13 mouse cellular contexts compared by ENCODE assay signal in genomic region chr9:41532290-41532689, GRCm38 (mm10).
DNase-seq lines count a peak whose midpoint lies in the region; ATAC-seq and TF ChIP-seq lines count a peak whose summit lies in the region.
"Had no signal": no experiment of that assay in that cellular context is flagged by ENCODE, and none has a peak within 500 bp of the region (broad histone marks: within the 10 kb centered on the region; RNA-seq: fewer than 3 reads in every experiment).

No protein-coding gene starts in this region.

- no peak for DNase-seq in intestine, embryonic 14.5 days (ENCODE audit: low spot score)
- no peak for DNase-seq in liver, postnatal 0 days
- DNase-seq in B cell, adult 2 months, result no peak
- DNase-seq: adrenal gland, postnatal 36 days; cerebellum, postnatal 25 days had no signal

- WGBS in intestine, embryonic 14.5 days, result 53% methylated on average over 7 of the region's 7 CpGs
- WGBS in intestine, postnatal 0 days, result 32% methylated on average over 7 of the region's 7 CpGs
- WGBS in liver, embryonic 16.5 days (ENCODE audit: insufficient replicate concordance), result 64% methylated on average over 7 of the region's 7 CpGs
- WGBS in liver, embryonic 12.5 days (ENCODE audit: insufficient replicate concordance), result 57% methylated on average over 7 of the region's 7 CpGs
- 48% methylated on average over 7 of the region's 7 CpGs for WGBS in heart, embryonic 12.5 days
- WGBS in liver, postnatal 0 days (ENCODE audit: insufficient replicate concordance), result 56% methylated on average over 7 of the region's 7 CpGs
- 79% methylated on average over 7 of the region's 7 CpGs for WGBS in midbrain, embryonic 16.5 days

- no peaks in the 10 kb centered on the region for H3K36me3 ChIP-seq in intestine, embryonic 14.5 days (ENCODE audit: control insufficient read depth, insufficient read depth, low read length)
- no peaks in the 10 kb centered on the region for H3K36me3 ChIP-seq in intestine, postnatal 0 days (ENCODE audit: control insufficient read depth, insufficient read depth)
- no peaks in the 10 kb centered on the region for H3K36me3 ChIP-seq in liver, embryonic 16.5 days (ENCODE audit: control insufficient read depth, insufficient read depth)
- no peaks in the 10 kb centered on the region for H3K36me3 ChIP-seq in liver, embryonic 12.5 days
- 0 out of 2 replicates have a peak, but pooled peaks cover 4% of the 10 kb centered on the region for H3K36me3 ChIP-seq in heart, embryonic 12.5 days
- H3K36me3 ChIP-seq in liver, postnatal 0 days (replicated peaks; ENCODE audit: insufficient read depth, low read length), result no peaks in the 10 kb centered on the region
- no peaks in the 10 kb centered on the region for H3K36me3 ChIP-seq in midbrain, embryonic 16.5 days (ENCODE audit: control insufficient read depth, insufficient read depth, low read length)
- H3K36me3 ChIP-seq: G1E; limb, embryonic 12.5 days had no signal

- H3K27ac ChIP-seq in intestine, embryonic 14.5 days (ENCODE audit: low read depth), result no peak overlapping the region
- H3K27ac ChIP-seq in intestine, postnatal 0 days (ENCODE audit: low read depth, low read length), result no peak overlapping the region
- no peak overlapping the region for H3K27ac ChIP-seq in liver, embryonic 16.5 days (ENCODE audit: low read length)
- no peak overlapping the region for H3K27ac ChIP-seq in liver, embryonic 12.5 days
- H3K27ac ChIP-seq in heart, embryonic 12.5 days (ENCODE audit: poor library complexity, severe bottlenecking), result peak overlapping the region; percentile 53
- no peak overlapping the region for H3K27ac ChIP-seq in liver, postnatal 0 days (ENCODE audit: low read depth)
- H3K27ac ChIP-seq in midbrain, embryonic 16.5 days (ENCODE audit: low read length), result no peak overlapping the region
- H3K27ac ChIP-seq: hindbrain, embryonic 14.5 days; limb, embryonic 12.5 days had no signal

- H3K27me3 ChIP-seq in intestine, embryonic 14.5 days (replicated peaks; ENCODE audit: control insufficient read depth, insufficient read depth, low read length), result no peaks in the 10 kb centered on the region
- H3K27me3 ChIP-seq in intestine, postnatal 0 days (replicated peaks; ENCODE audit: control insufficient read depth, insufficient read depth, low read length), result peaks cover 6% of the 10 kb centered on the region; the same call in 1 of the 2 replicates
- no peaks in the 10 kb centered on the region for H3K27me3 ChIP-seq in liver, embryonic 16.5 days (ENCODE audit: control insufficient read depth, insufficient read depth, low read depth, low read length)
- no peaks in the 10 kb centered on the region for H3K27me3 ChIP-seq in liver, embryonic 12.5 days (replicated peaks)
- H3K27me3 ChIP-seq in heart, embryonic 12.5 days (replicated peaks), result no peaks in the 10 kb centered on the region
- no peaks in the 10 kb centered on the region for H3K27me3 ChIP-seq in liver, postnatal 0 days (ENCODE audit: insufficient read depth, low read length)
- no peaks in the 10 kb centered on the region for H3K27me3 ChIP-seq in midbrain, embryonic 16.5 days (ENCODE audit: control insufficient read depth, insufficient read depth, low read depth, low read length)
- H3K27me3 ChIP-seq: limb, embryonic 12.5 days had no signal

- 0 out of 2 replicates have a peak, but pooled peaks cover 4% of the 10 kb centered on the region for H3K4me1 ChIP-seq in intestine, embryonic 14.5 days (replicated peaks; ENCODE audit: control insufficient read depth, insufficient read depth, low read length)
- H3K4me1 ChIP-seq in intestine, postnatal 0 days (replicated peaks; ENCODE audit: control insufficient read depth, insufficient read depth, low read length), result no peaks in the 10 kb centered on the region
- no peaks in the 10 kb centered on the region; the same call in 1 of the 2 replicates for H3K4me1 ChIP-seq in liver, embryonic 16.5 days (ENCODE audit: control insufficient read depth, low read depth, low read length)
- H3K4me1 ChIP-seq in liver, embryonic 12.5 days, result no peaks in the 10 kb centered on the region
- peaks cover 16% of the 10 kb centered on the region for H3K4me1 ChIP-seq in heart, embryonic 12.5 days (replicated peaks)
- H3K4me1 ChIP-seq in liver, postnatal 0 days (ENCODE audit: insufficient read depth), result no peaks in the 10 kb centered on the region
- peaks cover 3% of the 10 kb centered on the region for H3K4me1 ChIP-seq in midbrain, embryonic 16.5 days (ENCODE audit: control insufficient read depth, insufficient read depth, low read length)

- H3K9ac ChIP-seq in intestine, embryonic 14.5 days (ENCODE audit: low read length), result no peak overlapping the region
- H3K9ac ChIP-seq in intestine, postnatal 0 days (ENCODE audit: low read depth, low read length), result no peak overlapping the region
- H3K9ac ChIP-seq in liver, embryonic 16.5 days (ENCODE audit: low read depth, low read length), result no peak overlapping the region
- H3K9ac ChIP-seq in liver, embryonic 12.5 days, result no peak overlapping the region
- H3K9ac ChIP-seq in heart, embryonic 12.5 days, result no peak overlapping the region
- no peak overlapping the region for H3K9ac ChIP-seq in liver, postnatal 0 days (replicated peaks)
- H3K9ac ChIP-seq in midbrain, embryonic 16.5 days (ENCODE audit: low read depth, low read length), result no peak overlapping the region
- H3K9ac ChIP-seq: hindbrain, embryonic 14.5 days; limb, embryonic 12.5 days had no signal

- no peak for TF ChIP-seq EP300 in liver, postnatal 0 days (IDR thresholded peaks at IDR 0.05; ENCODE audit: low read depth)

- no peak for ATAC-seq in intestine, embryonic 14.5 days (replicated peaks; ENCODE audit: low FRiP score, low TSS enrichment, low read depth)
- no peak for ATAC-seq in intestine, postnatal 0 days
- no peak for ATAC-seq in liver, embryonic 16.5 days (ENCODE audit: low read depth)
- ATAC-seq in liver, embryonic 12.5 days, result no peak
- no peak for ATAC-seq in heart, embryonic 12.5 days (ENCODE audit: insufficient number of reproducible peaks, low FRiP score)
- no peak for ATAC-seq in liver, postnatal 0 days
- ATAC-seq in midbrain, embryonic 16.5 days, result no peak

- peak overlapping the region; percentile 21; the same call in 1 of the 2 replicates for H3K4me2 ChIP-seq in intestine, embryonic 14.5 days (ENCODE audit: low read length)
- H3K4me2 ChIP-seq in intestine, postnatal 0 days (replicated peaks; ENCODE audit: low read depth), result no peak overlapping the region
- 0 out of 2 replicates have a peak overlapping the region, but pooled peaks have one; percentile 13 for H3K4me2 ChIP-seq in liver, embryonic 16.5 days (ENCODE audit: low read depth, low read length)
- no peak overlapping the region for H3K4me2 ChIP-seq in liver, embryonic 12.5 days
- peak overlapping the region; percentile 25 for H3K4me2 ChIP-seq in heart, embryonic 12.5 days
- H3K4me2 ChIP-seq in liver, postnatal 0 days (ENCODE audit: low read depth, low read length), result peak overlapping the region; percentile 22; the same call in 1 of the 2 replicates
- no peak overlapping the region for H3K4me2 ChIP-seq in midbrain, embryonic 16.5 days (ENCODE audit: low read length)
- H3K4me2 ChIP-seq: hindbrain, embryonic 14.5 days; limb, embryonic 12.5 days had no signal

- H3K9me3 ChIP-seq in intestine, embryonic 14.5 days (ENCODE audit: control insufficient read depth, low read length), result no peaks in the 10 kb centered on the region
- no peaks in the 10 kb centered on the region for H3K9me3 ChIP-seq in intestine, postnatal 0 days (ENCODE audit: control insufficient read depth)
- no peaks in the 10 kb centered on the region for H3K9me3 ChIP-seq in liver, embryonic 16.5 days (replicated peaks; ENCODE audit: control insufficient read depth, low read length)
- no peaks in the 10 kb centered on the region for H3K9me3 ChIP-seq in liver, embryonic 12.5 days (replicated peaks)
- no peaks in the 10 kb centered on the region for H3K9me3 ChIP-seq in heart, embryonic 12.5 days (replicated peaks)
- H3K9me3 ChIP-seq in liver, postnatal 0 days (ENCODE audit: low read length), result no peaks in the 10 kb centered on the region
- no peaks in the 10 kb centered on the region for H3K9me3 ChIP-seq in midbrain, embryonic 16.5 days (replicated peaks; ENCODE audit: control insufficient read depth, low read length, poor library complexity, severe bottlenecking)
- H3K9me3 ChIP-seq: G1E; limb, embryonic 12.5 days had no signal

- no peak for TF ChIP-seq CTCF in intestine, postnatal 0 days (IDR thresholded peaks at IDR 0.05; ENCODE audit: low read depth)
- no peak for TF ChIP-seq CTCF in liver, postnatal 0 days (IDR thresholded peaks at IDR 0.05; ENCODE audit: low read depth)

- no peak overlapping the region for H3K4me3 ChIP-seq in intestine, embryonic 14.5 days (ENCODE audit: low read depth, low read length)
- H3K4me3 ChIP-seq in intestine, postnatal 0 days (ENCODE audit: low read depth, low read length), result no peak overlapping the region
- no peak overlapping the region for H3K4me3 ChIP-seq in liver, embryonic 16.5 days (ENCODE audit: low read depth, low read length)
- no peak overlapping the region for H3K4me3 ChIP-seq in liver, embryonic 12.5 days
- H3K4me3 ChIP-seq in heart, embryonic 12.5 days, result no peak overlapping the region
- no peak overlapping the region for H3K4me3 ChIP-seq in liver, postnatal 0 days (ENCODE audit: low read depth, low read length)
- no peak overlapping the region for H3K4me3 ChIP-seq in midbrain, embryonic 16.5 days (ENCODE audit: low read depth, low read length)
- H3K4me3 ChIP-seq: limb, embryonic 12.5 days had no signal

Comparison
In these comparisons a context has a peak if more than half of its experiments do, and no peak if none do; other contexts are left out.
1. H3K4me2 ChIP-seq: peak in intestine, embryonic 14.5 days (single experiment), liver, embryonic 16.5 days (single experiment), heart, embryonic 12.5 days (single experiment) and liver, postnatal 0 days (single experiment); none in intestine, postnatal 0 days (single experiment), liver, embryonic 12.5 days (single experiment) and midbrain, embryonic 16.5 days (single experiment).